Mouse (Mus musculus) liver, adult 2 months (tissue): ENCODE measurements around the gene Mon2. TPM values are rescaled to one million over a fixed set of nuclear protein-coding genes. Genes with fewer than 3 reads are reported as not detected.

ENCODE experiments used
- DNase-seq: peaks from one replicate; pipeline ENCODE4 v3.0.0-alpha.2; 2011; ENCODE audit warnings: low read depth, low spot score; ENCODE audit errors: extremely low read depth
- H3K27ac ChIP-seq: fragments of 200-500 bp; replicated peaks from 2 replicates; pipeline ENCODE4 v1.5.1; 2012; ENCODE audit warnings: low read depth, mild to moderate bottlenecking, control low read depth, inconsistent platforms, low read length; ENCODE audit not compliant: insufficient read depth
- H3K27me3 ChIP-seq: fragments of 200-500 bp; 2 replicates; pipeline ENCODE4 v1.6.1; 2012; ENCODE audit warnings: mild to moderate bottlenecking, moderate library complexity, low read length, inconsistent platforms; ENCODE audit not compliant: control insufficient read depth, insufficient read depth
- H3K36me3 ChIP-seq: fragments of 200-500 bp; 2 replicates; pipeline ENCODE4 v1.6.1; 2012; ENCODE audit warnings: low read length, inconsistent platforms; ENCODE audit not compliant: control insufficient read depth, insufficient read depth
- H3K4me1 ChIP-seq: fragments of 200-500 bp; 2 replicates; pipeline ENCODE4 v1.6.1; 2011; ENCODE audit warnings: low read length; ENCODE audit not compliant: control insufficient read depth, insufficient read depth
- H3K4me3 ChIP-seq: fragments of 200-500 bp; 2 replicates; pipeline ENCODE4 v1.5.1; 2011; ENCODE audit warnings: low read depth, mild to moderate bottlenecking, control low read depth, low read length, moderate library complexity; ENCODE audit not compliant: insufficient read depth
- H3K79me2 ChIP-seq: fragments of 200-500 bp; 2 replicates; pipeline ENCODE4 v1.6.1; 2012; ENCODE audit warnings: inconsistent platforms, mild to moderate bottlenecking, low read length, moderate library complexity; ENCODE audit not compliant: control insufficient read depth, insufficient read depth
- H3K9ac ChIP-seq: fragments of 200-500 bp; 2 replicates; pipeline ENCODE4 v1.6.1; 2012; ENCODE audit warnings: low read depth, mild to moderate bottlenecking, control low read depth, inconsistent platforms, low read length
- CTCF ChIP-seq: fragments of 200-500 bp; IDR thresholded peaks from 2 replicates; pipeline ENCODE4 v1.5.1; 2011; ENCODE audit warnings: low read depth, low read length, control low read depth
- POLR2A ChIP-seq: fragments of 200-500 bp; IDR thresholded peaks from 2 replicates; pipeline ENCODE4 v1.6.1; 2011; ENCODE audit warnings: low read length, control low read depth; ENCODE audit not compliant: insufficient read depth; ENCODE audit errors: extremely low read depth
- WGBS: fragments of 180-500 bp; shearing (Covaris S2); methylation state at CpG from one replicate; pipeline ENCODE4 v1.1.7; 2018; 5-methylcytosine and 5-hydroxymethylcytosine counted together
- polyA plus RNA-seq: library from polyadenylated mRNA; depleted of rRNA; stranded (reverse); fragments of >200 nt; gene quantifications from 2 replicates; pipeline ENCODE4 v1.2.3, GENCODE M21; 2012
- total RNA-seq: library from RNA; depleted of rRNA; stranded (reverse); fragments of >200 nt; gene quantifications from 2 replicates; pipeline ENCODE4 v1.2.3, GENCODE M21; 2014

The Mon2 gene
- total and polyA plus RNA-seq, 2 experiments = 35.1 to 51.8 TPM

DNA sequence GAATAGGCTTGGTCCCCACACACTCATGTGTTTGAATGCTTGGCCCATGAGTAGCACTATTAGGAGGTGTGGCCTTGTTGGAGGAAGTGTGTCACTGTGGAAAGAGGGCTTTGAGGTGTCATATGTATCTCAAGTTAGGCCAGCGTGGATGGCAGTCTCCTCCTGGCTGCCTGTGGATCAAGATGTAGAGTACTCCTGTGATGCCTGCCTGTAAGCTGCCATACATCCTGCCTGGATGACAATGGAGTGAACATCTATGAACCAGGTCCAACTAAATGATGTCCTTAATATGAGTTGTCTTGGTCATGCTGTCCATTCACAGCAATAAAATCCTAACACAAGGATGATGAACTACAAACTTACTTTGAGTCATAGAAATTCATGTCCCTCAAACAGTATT lies 64.9 kb downstream of the Mon2 start:
- TF ChIP-seq POLR2A = no peak
- TF ChIP-seq CTCF = no peak
- Histone ChIP-seq H3K27ac (no peak overlapping the region), H3K36me3 (peaks cover 62% of the 10 kb centered on the region)

DNA sequence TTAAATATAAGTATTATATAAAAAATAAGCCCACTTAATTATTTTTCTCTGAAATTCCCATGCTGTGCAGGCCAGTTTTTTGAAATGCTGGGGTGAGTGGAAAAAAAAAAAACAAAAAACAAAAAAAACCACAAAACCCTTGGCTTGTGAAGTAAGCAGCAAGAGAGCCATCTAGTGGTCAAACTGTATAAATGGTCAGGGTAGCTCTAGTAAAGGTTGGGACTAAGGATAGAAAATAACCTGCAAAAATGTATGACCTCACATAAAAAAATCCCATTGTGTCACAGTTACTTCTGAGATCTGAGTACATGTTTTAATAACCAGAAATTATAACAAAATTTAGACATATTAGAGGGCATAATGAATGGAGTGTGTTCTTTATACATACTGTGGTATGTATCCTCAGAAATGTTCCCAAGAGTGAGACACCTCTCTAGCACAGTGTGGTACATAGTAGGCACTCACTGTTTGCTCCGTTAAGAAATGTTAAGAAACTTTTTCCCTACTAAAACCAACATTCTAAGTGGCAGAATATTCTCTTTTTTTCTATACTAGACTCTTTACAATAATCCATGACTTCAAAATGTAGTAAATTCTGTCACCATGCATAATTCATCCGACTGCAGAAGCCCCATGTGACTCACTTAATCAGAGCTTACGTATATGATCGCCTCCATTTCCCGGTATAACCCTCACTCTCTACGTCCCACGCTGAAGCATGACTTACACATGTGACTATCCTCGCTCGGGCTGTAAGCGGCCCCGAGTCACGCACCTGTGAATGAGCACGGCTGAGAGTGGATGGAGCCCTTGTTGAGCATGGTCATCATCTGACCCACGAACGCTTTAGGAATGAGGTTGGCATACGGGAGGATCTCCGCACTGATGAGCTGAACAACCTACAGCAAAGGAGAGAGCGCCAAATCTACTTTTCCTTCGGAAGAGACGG lies 70.8 kb downstream of the Mon2 start:
- whole genome bisulfite sequencing = 92% methylated on average over 20 of the region's 20 CpGs
- Histone ChIP-seq H3K9ac (no peak overlapping the region), H3K4me3 (no peak overlapping the region), H3K27me3 (no peaks in the 10 kb centered on the region), H3K36me3 (peaks cover 45% of the 10 kb centered on the region), H3K4me1 (no peaks in the 10 kb centered on the region), H3K27ac (no peak overlapping the region), H3K79me2 (no peaks in the 10 kb centered on the region)
- DNase-seq = peak; percentile 50
- TF ChIP-seq CTCF = peak; percentile 24; the same call in 1 of the 2 replicates
- TF ChIP-seq POLR2A = no peak

More for the DNA sequence above, 64.9 kb downstream of the Mon2 start:
- no peaks in the 10 kb centered on the region for H3K27me3 ChIP-seq
- H3K79me2 ChIP-seq = no peaks in the 10 kb centered on the region
- no peaks in the 10 kb centered on the region for H3K4me1 ChIP-seq
- no peak overlapping the region for H3K9ac ChIP-seq
- WGBS = 94% methylated on average over 1 of the region's 1 CpGs
- no peak for DNase-seq
- H3K4me3 ChIP-seq = no peak overlapping the region

GRCm38 (mm10) chr10:123004475-123005236 lies 71.6 kb downstream of the Mon2 start:
- H3K79me2 ChIP-seq = no peaks in the 10 kb centered on the region
- H3K27ac ChIP-seq = no peak overlapping the region
- peaks cover 42% of the 10 kb centered on the region for H3K36me3 ChIP-seq
- no peaks in the 10 kb centered on the region for H3K4me1 ChIP-seq
- no peaks in the 10 kb centered on the region for H3K27me3 ChIP-seq
- H3K4me3 ChIP-seq = no peak overlapping the region
- DNase-seq = no peak
- no peak overlapping the region for H3K9ac ChIP-seq
- TF ChIP-seq POLR2A = no peak
- TF ChIP-seq CTCF = no peak
- 86% methylated on average over 15 of the region's 15 CpGs for WGBS

DNA sequence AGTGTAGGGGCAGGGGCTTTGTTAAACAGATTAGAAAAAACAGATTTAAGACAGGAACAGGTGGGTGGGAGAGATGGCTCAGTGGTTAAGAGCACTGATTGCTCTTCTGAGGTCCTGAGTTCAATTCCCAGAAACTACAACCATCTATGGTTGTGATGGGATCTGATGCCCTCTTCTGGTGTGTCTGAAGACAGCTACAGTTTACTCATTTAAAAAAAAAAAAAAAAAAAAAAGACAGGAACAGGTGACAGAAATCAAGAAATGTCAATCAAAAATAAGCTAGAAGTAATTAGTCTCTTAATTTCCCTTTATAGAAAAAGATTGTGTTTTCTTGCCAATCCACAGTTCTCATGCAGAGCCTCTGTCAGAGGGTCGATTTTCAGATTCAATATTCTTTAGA lies 74.3 kb downstream of the Mon2 start:
- Histone ChIP-seq H3K36me3 (peaks cover 36% of the 10 kb centered on the region; the same call in 1 of the 2 replicates), H3K79me2 (no peaks in the 10 kb centered on the region)
- 70% methylated on average over 1 of the region's 1 CpGs for WGBS

GRCm38 (mm10) chr10:123001363-123001762 lies 74.9 kb downstream of the Mon2 start:
- Histone ChIP-seq H3K9ac (no peak overlapping the region), H3K4me1 (no peaks in the 10 kb centered on the region), H3K27me3 (no peaks in the 10 kb centered on the region), H3K27ac (no peak overlapping the region), H3K36me3 (peaks cover 37% of the 10 kb centered on the region), H3K79me2 (no peaks in the 10 kb centered on the region), H3K4me3 (no peak overlapping the region)
- whole genome bisulfite sequencing = 94% methylated on average over 3 of the region's 3 CpGs
- TF ChIP-seq CTCF (no peak), POLR2A (no peak)
- no peak for DNase-seq

More for the DNA sequence above, 74.3 kb downstream of the Mon2 start:
- TF ChIP-seq CTCF (no peak), POLR2A (no peak)
- Histone ChIP-seq H3K9ac (no peak overlapping the region), H3K27me3 (no peaks in the 10 kb centered on the region), H3K4me3 (no peak overlapping the region), H3K27ac (no peak overlapping the region), H3K4me1 (no peaks in the 10 kb centered on the region)
- no peak for DNase-seq
